Mouse (Mus musculus) thymus, postnatal 14 days (tissue): ENCODE data around the gene Cd79a.
"Not testable (repeated sequence)": the region's sequence is repeated elsewhere in the genome, so short reads cannot be mapped to it uniquely, and the experiment has no call there.

ENCODE experiments used
- DNase-seq: peaks from one replicate; pipeline ENCODE4 v3.0.0; 2021

Gene Cd79a

DNA sequence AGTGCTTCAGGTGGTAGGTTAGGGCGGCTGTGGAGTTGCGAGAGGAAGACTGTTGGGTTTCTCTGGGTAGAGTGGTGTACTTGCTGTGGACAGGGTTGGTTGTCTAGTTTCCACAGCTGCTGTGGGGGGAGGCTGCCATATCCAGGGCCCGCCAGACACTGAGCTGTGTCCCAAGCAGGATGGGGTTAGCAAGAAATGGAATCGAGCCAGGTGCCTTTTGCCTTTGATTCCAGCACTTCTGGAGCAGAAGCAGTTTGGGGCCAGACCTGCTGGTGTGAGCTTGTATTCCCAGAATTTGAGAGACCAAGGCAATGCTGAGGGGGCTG, 10.9 kb upstream of the Cd79a start:
- DNase-seq = no peak

DNA sequence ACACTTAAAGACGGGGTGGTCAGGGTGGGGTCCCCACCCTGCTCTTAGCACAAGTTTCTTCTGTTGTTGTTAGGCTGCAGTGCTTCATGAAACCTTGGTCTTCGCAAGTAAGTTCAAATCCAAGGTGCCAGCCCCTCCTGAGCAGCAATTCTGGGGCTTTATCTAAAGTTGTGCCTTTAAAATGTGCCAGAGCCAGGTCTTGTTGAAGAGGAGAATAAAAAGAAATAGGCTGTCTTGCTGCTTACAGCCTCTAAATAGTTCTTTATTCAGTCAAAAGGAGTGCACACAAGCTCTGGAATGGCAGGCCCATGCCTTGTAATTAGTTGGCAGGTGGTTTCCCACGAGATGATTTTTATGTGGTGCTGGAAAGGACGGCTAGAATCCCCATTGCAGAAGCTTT, 10.1 kb upstream of the Cd79a start:
- no peak for DNase-seq

DNA sequence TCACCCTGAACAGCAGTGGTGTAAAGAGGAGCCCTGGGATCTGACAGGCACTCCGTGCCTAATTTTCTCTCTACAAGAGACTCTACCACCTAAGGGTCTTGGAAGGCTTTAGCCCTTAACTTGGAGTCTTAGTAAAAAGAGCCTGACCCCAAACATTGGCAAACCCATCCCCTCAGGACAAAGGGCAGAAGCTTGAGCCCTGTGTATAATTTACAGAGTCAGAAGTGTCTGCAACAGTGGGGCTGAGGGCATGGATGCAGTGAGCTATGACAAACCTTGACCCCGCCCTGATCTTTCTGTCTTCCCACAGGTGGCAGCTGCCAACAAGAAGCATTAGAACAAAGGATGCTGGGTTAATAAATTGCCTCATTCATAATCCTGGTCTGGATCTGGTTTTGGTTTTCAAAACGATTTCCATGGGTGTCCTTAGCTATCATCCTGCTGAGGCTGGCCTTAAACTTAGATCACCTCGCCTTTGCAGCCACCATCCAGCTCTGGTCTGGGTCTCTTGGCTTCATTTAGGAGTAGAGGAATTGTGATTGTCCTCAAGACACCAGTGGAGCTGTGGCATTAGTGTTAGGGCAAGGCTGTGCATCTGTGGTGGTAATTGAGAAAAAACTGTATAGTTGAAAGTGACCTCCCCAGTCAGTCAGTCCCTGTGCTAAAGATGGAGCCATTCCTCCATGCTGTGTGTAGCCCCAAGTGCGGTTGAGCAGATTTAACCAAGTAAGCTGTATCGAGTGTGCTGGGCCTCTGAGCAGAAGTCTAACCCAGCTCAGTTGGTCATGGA, 7.6 kb upstream of the Cd79a start:
- no peak for DNase-seq

DNA sequence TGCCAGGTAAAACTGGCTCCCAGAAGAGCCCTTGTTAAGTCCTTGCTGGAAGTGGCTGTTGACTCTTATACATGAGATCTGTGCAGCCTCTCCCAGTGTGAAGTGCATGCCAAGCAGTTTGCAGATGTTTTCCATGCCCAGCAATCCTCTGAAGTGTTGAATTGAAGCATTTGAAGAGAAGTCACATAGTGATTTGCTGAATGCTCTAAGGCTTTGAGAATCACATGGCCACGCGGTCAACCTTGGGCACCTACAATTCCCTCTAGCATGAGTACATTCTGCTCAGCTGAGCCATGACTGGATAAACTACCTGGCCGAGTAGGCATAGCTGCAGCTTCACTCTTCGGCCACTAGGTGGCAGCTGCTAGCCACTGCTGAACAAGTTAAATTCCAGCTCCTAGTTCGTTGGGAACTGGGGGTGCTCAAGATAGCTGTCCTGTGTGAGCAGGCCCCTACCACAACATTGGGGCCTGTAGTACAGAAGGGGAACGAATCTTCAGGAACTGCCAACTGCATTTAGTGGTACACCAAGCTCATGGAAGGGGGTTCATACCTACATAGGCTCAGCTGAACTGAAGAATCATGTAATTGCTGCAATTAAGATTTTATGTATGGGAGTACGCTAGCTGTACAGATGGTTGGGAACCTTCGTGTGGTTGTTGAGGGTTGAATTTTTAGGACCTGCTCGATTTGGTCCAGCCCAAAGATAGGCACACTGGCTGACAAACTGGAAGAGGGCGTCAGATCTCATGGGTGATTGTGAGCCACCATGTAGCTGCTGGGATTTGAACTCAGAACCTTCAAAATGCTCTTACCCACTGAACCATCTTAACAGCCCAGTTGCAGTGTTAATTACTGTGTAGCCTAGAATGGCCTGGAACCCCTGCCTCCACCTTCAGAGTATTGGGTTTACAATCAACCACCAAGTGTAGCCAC, 6.6 kb upstream of the Cd79a start:
- peak; percentile 77 for DNase-seq

DNA sequence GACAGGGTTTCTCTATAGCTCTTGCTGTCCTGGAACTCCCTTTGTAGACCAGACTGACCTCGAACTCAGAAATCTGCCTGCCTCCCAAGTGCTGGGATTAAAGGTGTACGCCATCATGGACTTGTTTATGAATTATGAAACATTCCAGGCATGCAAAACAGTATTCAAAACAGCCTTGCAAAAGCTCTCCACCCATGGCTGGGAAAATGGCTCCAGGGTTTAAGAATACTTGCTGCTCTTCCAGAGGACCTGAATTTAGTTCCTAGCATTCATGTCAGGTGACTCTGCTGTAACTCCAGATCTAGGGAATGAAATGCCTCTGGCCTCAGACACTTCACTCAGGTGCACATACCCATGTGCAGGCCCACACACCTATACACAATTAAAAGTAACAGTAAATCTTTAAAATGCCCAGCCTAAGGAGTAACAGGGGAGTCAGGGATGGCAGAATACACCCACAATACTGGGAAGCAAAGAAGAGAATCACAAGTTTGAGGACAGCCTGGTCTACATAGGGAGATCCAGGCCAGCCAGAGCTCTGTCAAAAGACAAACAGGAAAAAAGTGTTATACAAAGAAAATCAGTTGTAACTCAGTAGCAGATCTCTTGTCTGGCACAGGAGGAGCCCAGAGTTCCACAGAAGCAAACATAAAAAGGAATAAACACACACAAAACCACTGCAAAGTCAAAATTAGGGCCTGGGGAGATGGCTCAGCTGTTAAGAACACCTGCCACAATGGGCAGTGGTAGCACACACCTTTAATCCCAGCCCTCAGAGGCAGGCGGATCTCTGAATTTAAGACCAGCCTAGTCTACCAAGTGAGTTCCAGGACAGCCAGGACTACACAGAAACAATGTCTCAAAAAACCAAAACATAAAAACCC, 5.7 kb upstream of the Cd79a start:
- no peak for DNase-seq

DNA sequence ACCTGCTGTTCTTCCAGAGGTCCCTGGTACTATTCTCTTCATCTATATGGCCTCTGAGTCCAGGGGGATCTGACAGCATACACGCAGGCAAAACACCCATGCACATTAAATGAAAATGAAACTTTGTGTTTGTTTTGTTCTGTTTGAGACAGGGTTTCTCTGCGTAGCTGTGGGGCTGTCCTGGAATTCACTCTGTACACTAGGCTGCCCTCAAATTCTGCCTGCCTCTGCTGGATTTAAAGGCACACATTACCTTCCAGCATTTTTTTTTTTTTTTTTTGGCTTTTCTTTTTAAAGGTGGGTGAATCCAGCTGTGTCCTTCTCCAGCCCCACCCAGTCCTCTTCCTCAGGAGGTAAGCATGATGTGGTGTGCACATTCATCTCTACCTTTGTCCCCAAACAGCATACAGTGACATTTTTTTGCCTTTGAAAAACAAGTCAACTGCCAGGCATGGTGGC, 5.0 kb upstream of the Cd79a start:
- no peak for DNase-seq

DNA sequence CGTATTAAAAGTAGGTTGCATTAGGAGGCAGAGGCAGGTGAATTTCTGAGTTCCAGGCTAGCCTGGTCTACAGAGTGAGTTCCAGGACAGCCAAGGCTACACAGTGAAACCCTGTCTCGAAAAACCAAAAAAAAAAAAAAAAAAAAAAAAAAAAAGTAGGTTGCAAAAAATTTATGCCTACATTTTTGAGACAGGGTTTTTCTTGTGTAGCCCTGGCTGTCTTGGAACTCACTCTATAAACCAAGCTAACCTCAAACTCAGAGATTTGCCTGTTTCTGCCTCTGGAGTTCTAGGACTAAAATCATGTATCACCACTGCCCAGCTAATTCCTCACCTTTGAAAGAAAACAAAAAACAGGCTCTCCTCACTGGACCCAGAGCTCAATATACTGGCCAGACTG, 1.4 kb upstream of the Cd79a start:
- DNase-seq = not testable (repeated sequence)

DNA sequence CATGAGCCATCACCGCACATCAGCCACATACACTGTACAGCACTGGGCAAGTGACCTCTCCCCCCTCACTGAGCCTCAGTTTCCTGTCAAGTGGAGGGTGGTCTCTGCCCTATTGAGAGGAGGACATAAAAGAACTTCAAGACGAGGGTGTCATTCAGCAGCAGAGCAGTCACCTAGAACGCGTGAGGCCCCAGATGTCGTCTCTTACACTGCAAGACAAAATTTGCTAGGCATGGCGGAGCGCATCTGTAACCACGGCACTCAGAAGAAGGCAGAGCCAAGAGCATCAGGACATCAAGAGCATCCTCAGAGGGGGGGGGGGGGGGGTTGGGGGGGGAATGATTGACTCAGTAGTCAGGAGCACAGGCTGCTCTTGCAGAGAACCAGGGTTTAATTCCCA, 912 bp upstream of the Cd79a start:
- DNase-seq = no peak

DNA sequence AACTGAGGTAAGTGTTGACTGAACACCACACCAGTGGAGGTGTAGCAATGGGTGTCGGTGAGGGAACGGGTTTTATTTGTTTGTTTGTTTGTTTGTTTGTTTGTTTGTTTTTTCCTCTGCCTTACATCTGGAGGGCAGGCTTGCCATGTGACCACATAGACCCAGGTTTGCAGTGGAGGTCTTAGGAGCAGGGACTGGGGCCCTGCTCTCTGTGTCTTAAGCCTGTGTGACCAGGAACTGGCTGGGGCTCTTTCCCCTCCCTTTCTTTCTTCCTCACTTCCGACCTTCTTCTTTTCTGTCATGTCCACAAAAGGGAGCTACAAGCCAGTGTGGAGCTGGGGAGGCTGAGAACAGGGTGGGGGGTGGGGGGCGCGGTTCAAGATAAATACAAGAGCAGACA, 778 bp downstream of the Cd79a start:
- DNase-seq = no peak

DNA sequence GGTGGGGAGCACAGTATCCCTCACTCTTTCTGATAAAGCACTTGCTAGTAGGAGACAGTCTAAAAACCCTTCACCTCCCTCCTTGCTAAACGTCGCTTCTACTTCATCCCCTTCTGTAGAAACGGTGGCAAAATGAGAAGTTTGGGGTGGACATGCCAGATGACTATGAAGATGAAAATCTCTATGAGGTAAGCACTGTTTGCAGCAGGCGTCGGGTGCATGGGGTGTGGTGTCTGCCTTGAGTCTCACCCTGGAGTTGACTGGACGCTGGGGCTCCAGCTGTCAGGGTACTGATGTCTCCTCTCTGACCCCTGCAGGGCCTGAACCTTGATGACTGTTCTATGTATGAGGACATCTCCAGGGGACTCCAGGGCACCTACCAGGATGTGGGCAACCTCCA, 3.9 kb downstream of the Cd79a start:
- no peak for DNase-seq

DNA sequence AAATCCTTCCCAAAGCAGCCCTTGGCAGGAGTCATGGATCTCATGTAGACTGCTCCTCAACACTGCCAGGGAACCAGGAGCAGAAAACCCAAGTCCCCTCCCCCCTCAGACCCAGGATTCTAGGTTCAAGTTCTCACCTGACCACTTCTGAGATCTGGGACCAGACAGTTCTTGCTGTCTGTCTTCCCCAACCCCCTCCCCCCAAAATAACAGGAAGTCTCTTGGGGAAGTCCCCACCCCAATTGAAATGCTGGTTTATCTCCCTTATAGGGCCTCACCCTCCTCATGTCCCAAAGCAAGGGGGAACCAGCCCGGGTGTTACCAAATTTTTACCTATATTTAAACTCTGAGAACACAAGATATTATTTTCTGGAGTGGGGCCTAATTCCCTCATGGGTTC, 4.7 kb downstream of the Cd79a start:
- DNase-seq = peak; percentile 47

DNA sequence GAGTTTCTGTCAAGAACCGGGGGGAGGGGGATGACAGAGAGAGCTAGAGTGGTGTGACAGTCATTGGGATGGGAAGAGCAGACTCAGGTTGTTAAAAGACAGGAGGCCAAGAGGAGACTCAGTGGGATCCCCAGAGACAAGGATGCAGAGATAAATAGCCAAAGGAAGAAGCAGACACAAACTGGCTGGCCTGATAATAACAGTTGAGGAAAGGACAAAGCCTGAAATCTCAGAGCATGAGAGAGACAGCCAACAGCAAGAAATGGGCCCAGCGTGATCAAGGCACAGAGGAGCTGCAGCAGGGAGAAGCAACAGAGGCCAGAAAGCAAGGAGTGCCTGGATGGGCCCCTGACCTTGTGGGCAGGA, 5.1 kb downstream of the Cd79a start:
- no peak for DNase-seq

DNA sequence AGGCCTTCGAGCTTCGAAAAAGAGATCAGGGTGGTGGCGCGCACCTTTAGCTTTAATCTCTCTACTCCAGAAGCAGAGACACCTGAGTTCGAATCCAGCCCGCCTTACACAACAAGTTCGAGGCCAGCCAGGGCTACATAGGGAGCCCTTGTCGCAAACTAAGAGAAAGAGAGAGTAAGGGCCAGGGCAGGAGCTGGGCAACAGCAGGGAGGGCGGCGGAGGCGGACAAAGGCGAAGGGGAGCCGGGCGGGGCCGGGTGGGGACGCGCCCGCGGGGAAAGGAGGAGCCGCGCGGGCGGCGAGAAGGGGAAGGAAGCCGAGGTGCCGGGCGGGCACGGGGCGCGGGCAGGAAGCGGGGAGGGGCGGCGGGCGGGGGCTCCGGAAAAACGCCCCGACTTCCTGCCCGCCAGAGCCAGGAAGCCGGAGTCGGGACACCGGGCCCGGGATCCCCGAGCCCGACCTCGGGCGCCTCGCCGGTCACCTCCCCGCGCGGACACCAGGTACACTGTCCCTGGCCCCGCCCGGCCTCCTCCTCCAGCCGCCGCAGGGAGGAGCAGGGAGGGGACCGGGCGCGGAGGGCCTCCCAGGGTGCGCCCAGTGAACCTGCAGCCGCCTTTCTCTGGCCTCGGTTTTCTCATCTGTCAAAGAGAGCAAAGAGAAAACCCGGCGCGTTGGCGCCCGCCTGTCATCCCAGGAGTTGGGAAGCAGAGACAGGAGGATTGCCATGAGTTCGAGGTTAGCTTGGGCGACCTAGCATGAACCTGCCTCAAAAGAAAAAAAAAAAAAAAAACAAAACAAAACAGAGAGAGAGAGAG, 5.7 kb downstream of the Cd79a start, which contains the start of gene Arhgef1:
Arhgef1 (plus strand) TSS at position 283 of the 814 bp plus-strand sequence.
- peak; percentile 90 for DNase-seq

DNA sequence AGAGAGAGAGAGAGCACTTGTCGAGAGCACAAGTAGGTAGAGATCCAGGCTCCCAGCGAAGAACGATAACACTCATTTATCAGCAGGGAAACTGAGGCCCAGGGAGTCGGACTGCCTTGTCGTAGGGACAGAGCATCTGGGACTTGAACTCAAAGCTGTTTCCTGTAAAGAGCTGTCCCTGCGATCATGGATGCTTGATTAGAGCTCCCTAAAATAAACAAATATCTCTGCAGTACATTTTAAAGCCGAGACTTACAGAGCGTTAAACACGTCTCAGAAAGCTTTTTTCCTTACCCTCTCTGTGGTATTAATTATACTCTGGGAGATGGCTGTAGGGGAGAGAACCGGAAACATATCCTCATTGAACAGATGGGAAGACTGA, 6.3 kb downstream of the Cd79a start:
- DNase-seq = peak; percentile 33

DNA sequence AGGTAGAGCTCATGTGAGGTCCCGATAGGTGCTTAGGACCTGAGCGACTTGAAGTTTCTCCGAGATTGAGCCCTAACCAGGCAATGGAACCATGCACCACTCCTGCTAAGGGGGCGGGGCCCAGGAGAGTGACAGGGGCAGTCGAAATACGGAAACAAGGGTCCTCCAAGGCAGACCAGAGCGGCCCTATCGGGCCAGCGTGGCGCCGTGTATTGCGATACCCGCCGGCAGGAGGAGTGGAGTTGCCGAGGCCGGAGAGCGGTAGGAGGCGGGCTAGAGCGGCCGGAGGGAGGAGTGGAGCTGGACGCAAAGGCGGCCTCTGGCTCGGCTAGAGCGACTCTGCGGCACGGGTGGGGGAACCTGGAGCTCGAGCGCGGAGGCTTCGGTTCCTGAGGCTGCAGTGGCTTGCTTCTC, 6.9 kb downstream of the Cd79a start:
- DNase-seq = peak; percentile 98

DNA sequence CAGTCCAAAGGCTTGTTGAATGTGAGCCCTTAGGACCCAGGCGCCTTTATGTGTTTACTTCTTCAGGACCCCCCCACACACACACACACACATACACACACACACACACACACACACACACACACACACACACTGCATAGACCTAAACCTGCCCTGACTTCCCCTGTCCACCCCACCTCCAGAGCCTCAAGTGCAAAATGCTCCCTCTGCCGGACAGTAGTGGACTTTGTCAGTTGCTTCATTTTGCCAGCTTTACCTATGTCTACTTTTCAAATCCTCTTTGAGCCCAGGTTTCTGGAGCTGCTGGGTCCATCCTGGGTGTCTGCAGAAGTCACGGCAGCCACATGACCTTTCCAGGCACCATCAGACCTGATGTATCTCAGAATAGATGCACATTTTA, 7.8 kb downstream of the Cd79a start:
- DNase-seq = peak; percentile 68

DNA sequence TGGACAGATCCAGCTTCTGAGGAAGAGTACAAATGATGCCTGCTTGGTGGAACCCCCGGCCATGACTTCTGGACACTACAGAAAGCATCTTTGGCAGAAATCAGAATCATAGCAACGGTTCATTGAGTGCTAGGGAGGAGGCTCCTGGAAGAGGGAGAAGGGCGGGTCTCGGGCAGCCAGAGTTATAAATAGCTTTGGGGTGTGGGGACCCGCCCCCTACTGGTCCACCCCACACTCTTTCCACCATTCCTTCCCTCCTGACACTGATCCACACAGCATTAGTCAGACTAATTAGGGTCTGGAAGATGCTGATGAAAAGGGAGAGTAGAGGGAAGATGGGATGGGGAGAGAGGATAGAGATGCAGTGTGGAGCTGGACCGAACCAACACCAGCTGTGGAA, 9.4 kb downstream of the Cd79a start:
- peak; percentile 65 for DNase-seq

DNA sequence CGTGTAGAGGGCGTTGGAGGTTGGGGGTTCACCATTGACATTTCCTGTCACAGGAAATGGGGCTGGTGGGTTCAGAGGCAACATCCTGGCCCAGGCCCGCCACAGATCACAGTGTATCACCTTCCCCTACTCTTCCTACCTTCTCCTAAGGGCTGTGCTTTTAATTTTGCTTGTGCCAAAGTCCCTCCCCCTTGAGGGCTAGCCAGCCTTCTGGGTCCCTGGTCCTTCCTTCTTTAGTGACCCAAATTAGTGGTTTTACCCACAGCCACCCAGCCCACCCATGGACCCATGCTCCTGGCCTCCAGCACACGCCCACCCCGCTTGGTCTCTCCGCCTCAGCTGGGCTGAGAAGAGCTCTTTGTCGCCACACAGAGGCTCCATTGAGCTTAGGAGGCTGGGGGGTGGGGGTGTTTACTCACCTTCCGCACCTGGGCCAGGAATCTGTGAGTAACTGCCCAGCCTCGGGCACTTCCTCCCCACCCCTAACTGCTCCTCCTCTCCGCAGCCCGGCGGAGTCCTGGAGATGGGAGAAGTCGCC, 10.1 kb downstream of the Cd79a start:
- peak; percentile 89 for DNase-seq

DNA sequence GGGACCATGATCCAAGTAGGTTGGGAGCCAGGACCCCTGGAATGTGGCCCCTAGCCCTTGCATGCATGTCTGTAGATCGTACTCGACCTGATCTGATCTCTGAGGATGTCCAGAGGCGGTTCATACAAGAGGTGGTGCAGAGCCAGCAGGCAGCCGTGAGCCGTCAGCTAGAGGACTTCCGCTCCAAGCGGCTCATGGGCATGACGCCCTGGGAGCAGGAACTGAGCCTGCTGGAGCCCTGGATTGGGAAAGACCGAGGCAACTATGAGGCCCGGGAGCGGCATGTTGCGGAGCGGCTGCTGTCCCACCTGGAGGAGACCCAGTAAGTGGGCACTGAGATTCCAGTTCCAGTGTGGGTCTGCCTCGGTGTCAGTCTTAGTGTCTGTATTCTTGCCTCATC, 15.3 kb downstream of the Cd79a start:
- DNase-seq = no peak

DNA sequence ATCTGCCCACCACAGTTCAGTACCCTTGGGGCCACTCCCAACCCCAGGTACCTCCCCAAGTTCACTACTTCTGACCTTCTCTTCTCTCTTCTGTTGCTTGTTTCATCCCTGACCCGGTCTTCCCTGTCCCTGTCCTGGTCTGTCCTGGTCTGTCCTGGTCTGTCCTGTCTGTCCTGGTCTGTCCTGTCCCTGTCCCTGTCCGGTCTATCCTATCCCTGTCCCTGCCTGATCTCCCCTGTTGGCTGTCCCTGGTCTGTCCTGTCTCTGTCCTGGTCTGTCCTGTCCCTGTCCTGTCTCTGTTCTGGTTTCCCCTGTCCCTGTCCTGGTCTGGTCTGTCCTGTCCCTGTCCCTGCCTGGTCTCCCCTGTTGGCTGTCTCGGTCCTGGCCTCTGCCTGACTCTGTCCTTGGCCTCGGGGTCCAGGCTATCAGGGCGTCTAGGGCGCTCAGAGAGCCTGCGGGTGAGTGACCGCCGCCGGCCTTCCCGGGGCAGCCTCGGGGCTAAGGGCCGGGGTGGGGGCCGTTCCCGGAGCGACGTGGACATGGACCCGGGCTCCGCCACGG, 21.7 kb downstream of the Cd79a start:
- no peak for DNase-seq

DNA sequence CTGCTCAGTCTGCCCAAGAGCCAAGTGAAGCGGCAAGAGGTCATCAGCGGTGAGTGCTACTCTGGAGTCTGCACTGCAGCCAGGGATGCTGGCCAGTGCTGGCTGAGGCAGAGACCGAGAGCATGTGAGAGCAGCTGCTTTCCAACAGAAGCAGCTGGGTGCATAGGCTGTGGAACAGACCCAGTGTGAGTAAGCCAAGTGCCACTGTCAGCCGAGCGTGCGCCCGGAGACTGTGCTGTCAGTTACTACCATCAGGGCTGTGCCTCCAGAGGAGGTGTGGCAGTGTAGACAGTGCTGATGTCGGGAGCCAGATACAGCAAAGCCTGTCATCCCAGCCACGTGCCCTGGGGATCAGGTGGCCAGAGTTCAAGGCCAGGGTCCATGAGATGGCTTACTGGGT, 22.5 kb downstream of the Cd79a start:
- no peak for DNase-seq

DNA sequence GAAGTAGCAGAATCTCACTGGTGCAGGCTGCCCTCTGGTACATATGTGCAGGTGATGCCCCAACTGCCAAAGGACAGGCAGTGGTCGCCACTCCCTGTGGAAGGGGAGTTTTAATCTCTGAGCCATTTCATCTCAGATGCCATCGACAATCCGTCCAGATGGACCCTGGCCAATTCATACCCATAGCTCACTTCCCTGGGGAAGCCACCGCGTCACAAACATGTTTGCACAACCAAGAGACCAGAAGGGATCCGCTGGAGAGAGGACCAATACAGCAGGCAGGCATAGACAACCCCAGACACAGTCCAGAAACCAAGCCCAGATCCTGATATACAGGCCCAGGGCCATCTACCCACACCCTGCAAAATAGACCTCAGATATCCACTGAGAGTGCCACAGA, 33.3 kb downstream of the Cd79a start:
- no peak for DNase-seq
